Mouse (Mus musculus) embryonic fibroblast, embryonic 13.5 days (primary cell): ENCODE measurements around the gene Ppt2.

Experiments
- CTCF ChIP-seq: IDR thresholded peaks from 2 replicates; pipeline ENCODE4 v1.5.1; 2011; ENCODE audit warnings: mild to moderate bottlenecking, control low read depth, low read length, moderate library complexity, borderline replicate concordance; ENCODE audit not compliant: insufficient read depth
- POLR2A ChIP-seq: IDR thresholded peaks from 2 replicates; pipeline ENCODE4 v1.6.1; 2011; ENCODE audit warnings: low read depth, mild to moderate bottlenecking, control low read depth, low read length, moderate library complexity

- TF ChIP-seq POLR2A (no peak), CTCF (no peak)
Measured at GRCm38 (mm10) chr17:34613830-34614229, 14.5 kb downstream of the Ppt2 start.
